Comparison of ENCODE assay signal across 21 mouse cellular contexts in genomic region chr8:28594606-28595005, GRCm38 (mm10).
DNase-seq lines count a peak whose midpoint lies in the region; ATAC-seq and TF ChIP-seq lines count a peak whose summit lies in the region.
"Had no signal": no experiment of that assay in that cellular context is flagged by ENCODE, and none has a peak within 500 bp of the region (broad histone marks: within the 10 kb centered on the region; RNA-seq: fewer than 3 reads in every experiment).

No protein-coding gene starts in this region.

- H3K9me3 ChIP-seq in heart, embryonic 11.5 days (replicated peaks; ENCODE audit: control insufficient read depth, low read length), result no peaks in the 10 kb centered on the region
- no peaks in the 10 kb centered on the region for H3K9me3 ChIP-seq in lung, embryonic 14.5 days (ENCODE audit: low read depth, low read length)
- no peaks in the 10 kb centered on the region for H3K9me3 ChIP-seq in heart, embryonic 16.5 days (replicated peaks; ENCODE audit: control insufficient read depth, low read length)
- no peaks in the 10 kb centered on the region for H3K9me3 ChIP-seq in forebrain, postnatal 0 days (ENCODE audit: low read length)
- no peaks in the 10 kb centered on the region for H3K9me3 ChIP-seq in midbrain, embryonic 15.5 days
- H3K9me3 ChIP-seq: embryonic facial prominence, embryonic 15.5 days; forebrain, embryonic 10.5 days; hindbrain, embryonic 15.5 days; neural tube, embryonic 12.5 days; stomach, embryonic 15.5 days had no signal

- H3K36me3 ChIP-seq in heart, embryonic 11.5 days (ENCODE audit: control insufficient read depth, insufficient read depth, low read length), result no peaks in the 10 kb centered on the region
- no peaks in the 10 kb centered on the region for H3K36me3 ChIP-seq in lung, embryonic 14.5 days (ENCODE audit: insufficient read depth)
- H3K36me3 ChIP-seq in heart, embryonic 16.5 days (ENCODE audit: control insufficient read depth, insufficient read depth), result no peaks in the 10 kb centered on the region
- H3K36me3 ChIP-seq in forebrain, postnatal 0 days (ENCODE audit: insufficient read depth), result no peaks in the 10 kb centered on the region
- no peaks in the 10 kb centered on the region for H3K36me3 ChIP-seq in midbrain, embryonic 15.5 days (replicated peaks)
- H3K36me3 ChIP-seq: embryonic facial prominence, embryonic 15.5 days; forebrain, embryonic 10.5 days; hindbrain, embryonic 15.5 days; neural tube, embryonic 12.5 days; stomach, embryonic 15.5 days had no signal

- H3K27me3 ChIP-seq in heart, embryonic 11.5 days (ENCODE audit: control insufficient read depth, insufficient read depth, low read length), result no peaks in the 10 kb centered on the region
- H3K27me3 ChIP-seq in lung, embryonic 14.5 days (ENCODE audit: insufficient read depth, low read length), result no peaks in the 10 kb centered on the region
- no peaks in the 10 kb centered on the region for H3K27me3 ChIP-seq in heart, embryonic 16.5 days (ENCODE audit: control insufficient read depth, insufficient read depth, low read length)
- no peaks in the 10 kb centered on the region for H3K27me3 ChIP-seq in forebrain, postnatal 0 days (ENCODE audit: insufficient read depth, low read length)
- H3K27me3 ChIP-seq in midbrain, embryonic 15.5 days (replicated peaks), result no peaks in the 10 kb centered on the region
- H3K27me3 ChIP-seq: embryonic facial prominence, embryonic 15.5 days; hindbrain, embryonic 15.5 days; neural tube, embryonic 12.5 days; stomach, embryonic 15.5 days had no signal

- DNase-seq in heart, adult 11 months, result no peak
- DNase-seq in lung, embryonic 14.5 days, result peak; percentile 5
- no peak for DNase-seq in lung, postnatal 14 days
- peak; percentile 10 for DNase-seq in ZHBTc4 (ENCODE audit: low read depth, low spot score)
- no peak for DNase-seq in forebrain, postnatal 0 days
- DNase-seq: adrenal gland, postnatal 14 days; cerebellum, adult 18-20 months; gastrocnemius, postnatal 10 days; liver; lung, adult 18-20 months; spleen, adult 18-20 months; thymus, postnatal 25 days had no signal

- no peaks in the 10 kb centered on the region; the same call in 1 of the 2 replicates for H3K4me1 ChIP-seq in heart, embryonic 11.5 days (ENCODE audit: control insufficient read depth, insufficient read depth, low read length)
- no peaks in the 10 kb centered on the region for H3K4me1 ChIP-seq in lung, embryonic 14.5 days (ENCODE audit: insufficient read depth)
- H3K4me1 ChIP-seq in heart, embryonic 16.5 days (ENCODE audit: control insufficient read depth, insufficient read depth, low read length), result peaks cover 16% of the 10 kb centered on the region; the same call in 1 of the 2 replicates
- H3K4me1 ChIP-seq in forebrain, postnatal 0 days (ENCODE audit: insufficient read depth), result no peaks in the 10 kb centered on the region
- H3K4me1 ChIP-seq in midbrain, embryonic 15.5 days, result no peaks in the 10 kb centered on the region
- H3K4me1 ChIP-seq: embryonic facial prominence, embryonic 15.5 days; forebrain, embryonic 10.5 days; hindbrain, embryonic 15.5 days; neural tube, embryonic 12.5 days; stomach, embryonic 15.5 days had no signal

- H3K9ac ChIP-seq in heart, embryonic 11.5 days (ENCODE audit: low read depth, low read length), result no peak overlapping the region
- no peak overlapping the region for H3K9ac ChIP-seq in lung, embryonic 14.5 days
- H3K9ac ChIP-seq in heart, embryonic 16.5 days (ENCODE audit: low read length), result peak overlapping the region; percentile 54
- H3K9ac ChIP-seq in forebrain, postnatal 0 days, result no peak overlapping the region
- H3K9ac ChIP-seq in midbrain, embryonic 15.5 days, result no peak overlapping the region
- H3K9ac ChIP-seq: embryonic facial prominence, embryonic 15.5 days; hindbrain, embryonic 15.5 days; neural tube, embryonic 12.5 days; stomach, embryonic 15.5 days had no signal

- peak overlapping the region; percentile 42 for H3K4me2 ChIP-seq in heart, embryonic 11.5 days
- no peak overlapping the region for H3K4me2 ChIP-seq in lung, embryonic 14.5 days
- H3K4me2 ChIP-seq in heart, embryonic 16.5 days (ENCODE audit: low read depth, low read length), result peak overlapping the region; percentile 57
- no peak overlapping the region for H3K4me2 ChIP-seq in forebrain, postnatal 0 days (ENCODE audit: low read depth)
- no peak overlapping the region for H3K4me2 ChIP-seq in midbrain, embryonic 15.5 days
- H3K4me2 ChIP-seq: embryonic facial prominence, embryonic 15.5 days; hindbrain, embryonic 15.5 days; neural tube, embryonic 12.5 days; stomach, embryonic 15.5 days had no signal

- H3K4me3 ChIP-seq in heart, embryonic 11.5 days (ENCODE audit: low read depth, low read length), result no peak overlapping the region
- no peak overlapping the region for H3K4me3 ChIP-seq in lung, embryonic 14.5 days (ENCODE audit: low read depth, low read length)
- H3K4me3 ChIP-seq in heart, embryonic 16.5 days (ENCODE audit: low read length), result peak overlapping the region; percentile 35
- no peak overlapping the region for H3K4me3 ChIP-seq in forebrain, postnatal 0 days (ENCODE audit: low read depth, low read length)
- no peak overlapping the region for H3K4me3 ChIP-seq in midbrain, embryonic 15.5 days
- H3K4me3 ChIP-seq: embryonic facial prominence, embryonic 15.5 days; forebrain, embryonic 10.5 days; hindbrain, embryonic 15.5 days; neural tube, embryonic 12.5 days; stomach, embryonic 15.5 days had no signal

- no peak overlapping the region for H3K27ac ChIP-seq in heart, embryonic 11.5 days (ENCODE audit: low read depth, low read length)
- no peak overlapping the region for H3K27ac ChIP-seq in lung, embryonic 14.5 days (ENCODE audit: low read depth)
- H3K27ac ChIP-seq in heart, embryonic 16.5 days (ENCODE audit: low read length), result peak overlapping the region; percentile 98
- no peak overlapping the region for H3K27ac ChIP-seq in forebrain, postnatal 0 days (ENCODE audit: low read depth, low read length)
- no peak overlapping the region for H3K27ac ChIP-seq in midbrain, embryonic 15.5 days
- H3K27ac ChIP-seq: embryonic facial prominence, embryonic 15.5 days; forebrain, embryonic 10.5 days; hindbrain, embryonic 15.5 days; neural tube, embryonic 12.5 days; stomach, embryonic 15.5 days had no signal

- 0 out of 2 replicates have a peak, but pooled peaks have one; percentile 14 for ATAC-seq in heart, embryonic 11.5 days (replicated peaks; ENCODE audit: insufficient number of reproducible peaks, low FRiP score, low TSS enrichment)
- ATAC-seq in lung, embryonic 14.5 days (ENCODE audit: insufficient read depth), result no peak
- ATAC-seq in heart, embryonic 16.5 days (replicated peaks; ENCODE audit: extremely low read depth, insufficient read depth, low FRiP score), result no peak
- no peak for ATAC-seq in forebrain, postnatal 0 days
- ATAC-seq in midbrain, embryonic 15.5 days (replicated peaks), result no peak
- ATAC-seq: activated CD4-positive, CD25-positive, alpha-beta regulatory T cell, adult 4 months had no signal

- 29% methylated on average over 8 of the region's 8 CpGs for WGBS in heart, embryonic 11.5 days (ENCODE audit: insufficient replicate concordance)
- 17% methylated on average over 8 of the region's 8 CpGs for WGBS in lung, embryonic 14.5 days
- 35% methylated on average over 7 of the region's 8 CpGs for WGBS in heart, embryonic 16.5 days
- WGBS in forebrain, postnatal 0 days, result 49% methylated on average over 8 of the region's 8 CpGs
- 43% methylated on average over 8 of the region's 8 CpGs for WGBS in midbrain, embryonic 15.5 days

- TF ChIP-seq CTCF in lung, embryonic 14.5 days (IDR thresholded peaks at IDR 0.05; ENCODE audit: low read depth), result no peak
- TF ChIP-seq CTCF in forebrain, postnatal 0 days (IDR thresholded peaks at IDR 0.05; ENCODE audit: low read depth), result no peak

Comparison
In these comparisons a context has a peak if more than half of its experiments do, and no peak if none do; other contexts are left out.
1. DNase-seq: peak in lung, embryonic 14.5 days (single experiment) and ZHBTc4 (single experiment); none in heart, adult 11 months (single experiment), lung, postnatal 14 days (single experiment) and forebrain, postnatal 0 days (single experiment).
2. H3K4me2 ChIP-seq: peak in heart, embryonic 11.5 days (single experiment) and heart, embryonic 16.5 days (single experiment); none in lung, embryonic 14.5 days (single experiment), forebrain, postnatal 0 days (single experiment) and midbrain, embryonic 15.5 days (single experiment).